Mouse (Mus musculus) stomach, postnatal 0 days (tissue): Measurements from ENCODE around the gene Slc38a1. TPM values are rescaled to one million over a fixed set of nuclear protein-coding genes. Genes with fewer than 3 reads are reported as not detected.

Source experiments
- ATAC-seq: fragments of 200-750 bp; cut with Nextera tagmentation; 2 replicates; pipeline ENCODE4 v1.8.0; 2017; ENCODE audit not compliant: low FRiP score, low TSS enrichment
- DNase-seq: peaks from one replicate; pipeline ENCODE4 v3.0.0-alpha.2; 2016; ENCODE audit warnings: low spot score
- H3K27ac ChIP-seq: fragments of 300-500 bp; sonication (generic); replicated peaks from 2 replicates; pipeline ENCODE4 v1.5.1; 2014; ENCODE audit warnings: mild to moderate bottlenecking, control low read depth
- H3K27me3 ChIP-seq: fragments of 300-500 bp; sonication (generic); 2 replicates; pipeline ENCODE4 v1.6.1; 2014; ENCODE audit warnings: low read length; ENCODE audit not compliant: control insufficient read depth, insufficient read depth
- H3K36me3 ChIP-seq: fragments of 300-500 bp; sonication (generic); 2 replicates; pipeline ENCODE4 v1.6.1; 2014; ENCODE audit warnings: low read length, mixed read lengths; ENCODE audit not compliant: control insufficient read depth, insufficient read depth
- H3K4me1 ChIP-seq: fragments of 300-500 bp; sonication (generic); replicated peaks from 2 replicates; pipeline ENCODE4 v1.6.1; 2014; ENCODE audit warnings: antibody characterized with exemption; ENCODE audit not compliant: control insufficient read depth, insufficient read depth
- H3K4me2 ChIP-seq: fragments of 300-500 bp; sonication (generic); replicated peaks from 2 replicates; pipeline ENCODE4 v1.6.1; 2014; ENCODE audit warnings: low read depth, mild to moderate bottlenecking, control low read depth, moderate library complexity
- H3K4me3 ChIP-seq: fragments of 300-500 bp; sonication (generic); 2 replicates; pipeline ENCODE4 v1.5.1; 2014; ENCODE audit warnings: low read depth, low read length, control low read depth
- H3K9ac ChIP-seq: fragments of 300-500 bp; sonication (generic); 2 replicates; pipeline ENCODE4 v1.6.1; 2014; ENCODE audit warnings: mild to moderate bottlenecking, low read length, control low read depth, mixed read lengths
- H3K9me3 ChIP-seq: fragments of 300-500 bp; sonication (generic); 2 replicates; pipeline ENCODE4 v1.6.1; 2016; ENCODE audit warnings: low read length; ENCODE audit not compliant: control insufficient read depth
- CTCF ChIP-seq: IDR thresholded peaks from 2 replicates; pipeline ENCODE4 v1.5.1; 2016; ENCODE audit warnings: antibody characterized with exemption, low read depth, mild to moderate bottlenecking, moderate library complexity
- EP300 ChIP-seq: optimal IDR thresholded peaks from 2 replicates; pipeline ENCODE3; 2016; ENCODE audit warnings: antibody characterized with exemption
- WGBS: fragments of 180-500 bp; shearing (Covaris S2); extraction: QIAGEN DNeasy Blood & Tissue Kit; methylation state at CpG from one replicate; pipeline ENCODE4 v1.1.7; 2014; 5-methylcytosine and 5-hydroxymethylcytosine counted together
- polyA plus RNA-seq: library from polyadenylated mRNA; unstranded; fragments of >200 nt; fragmentation: Nextera tagmentation; extraction: Ambion mirVana; gene quantifications from 2 replicates; pipeline ENCODE4 v1.2.1, GENCODE M21; 2015

Slc38a1 gene
- polyA plus RNA-seq, 1 experiment from 2014 or later: 38.5 TPM

GRCm38 (mm10) chr15:96551569-96552380 is 90.9 kb downstream of the Slc38a1 start:
- WGBS: 56% methylated on average over 9 of the region's 9 CpGs

GRCm38 (mm10) chr15:96551107-96551506 is 91.6 kb downstream of the Slc38a1 start:
- Histone ChIP-seq H3K4me3 (no peak overlapping the region), H3K9ac (no peak overlapping the region), H3K27ac (no peak overlapping the region), H3K9me3 (no peaks in the 10 kb centered on the region), H3K27me3 (no peaks in the 10 kb centered on the region), H3K4me1 (no peaks in the 10 kb centered on the region), H3K4me2 (no peak overlapping the region), H3K36me3 (no peaks in the 10 kb centered on the region)
- no peak for DNase-seq
- TF ChIP-seq EP300 (no peak), CTCF (no peak)
- ATAC-seq: peak; percentile 19; the same call in 1 of the 2 replicates
- 92% methylated on average over 8 of the region's 8 CpGs for WGBS

More at GRCm38 (mm10) chr15:96551569-96552380, 90.9 kb downstream of the Slc38a1 start:
- peak; percentile 50 for DNase-seq
- Histone ChIP-seq H3K36me3 (no peaks in the 10 kb centered on the region), H3K4me3 (no peak overlapping the region), H3K4me1 (no peaks in the 10 kb centered on the region), H3K9me3 (no peaks in the 10 kb centered on the region), H3K27me3 (no peaks in the 10 kb centered on the region), H3K9ac (no peak overlapping the region), H3K4me2 (no peak overlapping the region), H3K27ac (no peak overlapping the region)
- ATAC-seq: peak; percentile 87
- TF ChIP-seq EP300: no peak
- peak; percentile 97 for TF ChIP-seq CTCF

- TF ChIP-seq EP300 (no peak), CTCF (no peak)
- 91% methylated on average over 9 of the region's 9 CpGs for WGBS
- no peak overlapping the region for H3K4me2 ChIP-seq
- no peak overlapping the region for H3K9ac ChIP-seq
- H3K4me1 ChIP-seq: no peaks in the 10 kb centered on the region
- no peaks in the 10 kb centered on the region for H3K9me3 ChIP-seq
- H3K36me3 ChIP-seq: no peaks in the 10 kb centered on the region
- peak overlapping the region; percentile 63 for H3K27ac ChIP-seq
- no peak overlapping the region for H3K4me3 ChIP-seq
- ATAC-seq: no peak
- no peak for DNase-seq
- no peaks in the 10 kb centered on the region for H3K27me3 ChIP-seq
Observed at GRCm38 (mm10) chr15:96548363-96548762, 94.3 kb downstream of the Slc38a1 start.

GRCm38 (mm10) chr15:96547256-96548195 is 95.2 kb downstream of the Slc38a1 start:
- WGBS: 34% methylated on average over 21 of the region's 21 CpGs
- H3K4me1 ChIP-seq: no peaks in the 10 kb centered on the region
- no peak overlapping the region for H3K9ac ChIP-seq
- peak; percentile 36 for DNase-seq
- no peak overlapping the region for H3K4me3 ChIP-seq
- no peaks in the 10 kb centered on the region for H3K27me3 ChIP-seq
- H3K9me3 ChIP-seq: no peaks in the 10 kb centered on the region
- no peak; the same call in 1 of the 2 replicates for ATAC-seq
- peak overlapping the region; percentile 63 for H3K27ac ChIP-seq
- no peaks in the 10 kb centered on the region for H3K36me3 ChIP-seq
- TF ChIP-seq CTCF (no peak), EP300 (no peak)
- H3K4me2 ChIP-seq: no peak overlapping the region

GRCm38 (mm10) chr15:96543181-96543828 is 99.4 kb downstream of the Slc38a1 start:
- TF ChIP-seq CTCF (peak; percentile 93), EP300 (no peak)
- Histone ChIP-seq H3K36me3 (no peaks in the 10 kb centered on the region), H3K9me3 (no peaks in the 10 kb centered on the region), H3K4me1 (no peaks in the 10 kb centered on the region), H3K4me3 (peak overlapping the region; percentile 24), H3K27me3 (no peaks in the 10 kb centered on the region), H3K4me2 (peak overlapping the region; percentile 48), H3K27ac (no peak overlapping the region), H3K9ac (no peak overlapping the region)
- DNase-seq: peak; percentile 84
- ATAC-seq: peak; percentile 85
- 2% methylated on average over 24 of the region's 24 CpGs for WGBS
